Mouse (Mus musculus) C2C12 (cell line): ENCODE measurements around the gene Pole3.

ENCODE experiments used
- CTCF ChIP-seq: IDR thresholded peaks from one replicate; pipeline ENCODE4 v1.5.1; 2011; ENCODE audit not compliant: control insufficient read depth, insufficient read depth, insufficient read length
- MAX ChIP-seq: IDR thresholded peaks from one replicate; pipeline ENCODE4 v1.6.1; 2011; ENCODE audit warnings: mild to moderate bottlenecking, control low read depth
- MYOG ChIP-seq: IDR thresholded peaks from one replicate; pipeline ENCODE4 v1.6.1; 2011; ENCODE audit not compliant: control insufficient read depth, insufficient read length; ENCODE audit errors: extremely low read depth

DNA sequence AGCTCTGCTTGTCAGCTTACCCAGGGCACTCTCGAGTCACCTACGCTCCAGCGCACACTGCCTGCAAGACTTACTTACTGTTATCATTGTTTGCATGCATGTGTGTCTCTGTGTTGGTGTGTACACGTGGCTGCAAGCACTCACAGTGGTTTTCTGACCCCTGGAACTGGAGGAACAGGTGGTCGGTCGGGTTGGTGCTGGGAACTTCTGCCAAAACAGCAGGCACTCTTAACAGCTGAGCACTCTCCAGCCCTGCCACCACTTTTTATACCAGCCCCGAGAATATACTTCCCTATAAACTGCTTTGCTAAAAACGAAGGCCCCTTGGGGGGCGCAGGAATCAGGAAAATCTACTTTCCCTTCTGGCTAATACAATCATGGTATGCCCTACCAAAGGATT is 30.6 kb downstream of the Pole3 start:
- no peak for TF ChIP-seq CTCF
- TF ChIP-seq MYOG: no peak
- no peak for TF ChIP-seq MAX
